Mouse (Mus musculus) intestine, postnatal 0 days (tissue): ENCODE results near the gene Mapkbp1. TPM values are rescaled to one million over a fixed set of nuclear protein-coding genes. Genes with fewer than 3 reads are reported as not detected.
A peak's percentile ranks its signal among the peaks of the same experiment; 100 is the strongest.

Experiments used
- ATAC-seq: fragments of 200-750 bp; cut with Nextera tagmentation; 2 replicates; pipeline ENCODE4 v1.8.0; 2017; ENCODE audit warnings: mild to moderate bottlenecking, moderate TSS enrichment, moderate library complexity
- H3K27ac ChIP-seq: fragments of 300-500 bp; sonication (generic); 2 replicates; pipeline ENCODE4 v1.5.1; 2014; ENCODE audit warnings: mild to moderate bottlenecking, low read depth, low read length, moderate library complexity
- H3K27me3 ChIP-seq: fragments of 300-500 bp; sonication (generic); replicated peaks from 2 replicates; pipeline ENCODE4 v1.6.1; 2014; ENCODE audit warnings: low read length, mixed read lengths; ENCODE audit not compliant: control insufficient read depth, insufficient read depth
- H3K36me3 ChIP-seq: fragments of 300-500 bp; sonication (generic); 2 replicates; pipeline ENCODE4 v1.6.1; 2014; ENCODE audit warnings: mild to moderate bottlenecking, moderate library complexity; ENCODE audit not compliant: control insufficient read depth, insufficient read depth
- H3K4me1 ChIP-seq: fragments of 300-500 bp; sonication (generic); replicated peaks from 2 replicates; pipeline ENCODE4 v1.6.1; 2014; ENCODE audit warnings: antibody characterized with exemption, low read length, mixed read lengths; ENCODE audit not compliant: control insufficient read depth, insufficient read depth
- H3K4me2 ChIP-seq: fragments of 300-500 bp; sonication (generic); replicated peaks from 2 replicates; pipeline ENCODE4 v1.6.1; 2014; ENCODE audit warnings: low read depth, mild to moderate bottlenecking, moderate library complexity
- H3K4me3 ChIP-seq: fragments of 300-500 bp; sonication (generic); 2 replicates; pipeline ENCODE4 v1.5.1; 2014; ENCODE audit warnings: low read depth, low read length
- H3K9ac ChIP-seq: fragments of 300-500 bp; sonication (generic); 2 replicates; pipeline ENCODE4 v1.6.1; 2014; ENCODE audit warnings: mild to moderate bottlenecking, low read depth, low read length
- H3K9me3 ChIP-seq: fragments of 300-500 bp; sonication (generic); 2 replicates; pipeline ENCODE4 v1.6.1; 2016; ENCODE audit warnings: mixed run types; ENCODE audit not compliant: control insufficient read depth
- CTCF ChIP-seq: sonication (generic); IDR thresholded peaks from 2 replicates; pipeline ENCODE4 v1.5.1; 2016; ENCODE audit warnings: low read depth, mild to moderate bottlenecking, control low read depth, antibody characterized with exemption, moderate library complexity
- WGBS: fragments of 180-500 bp; shearing (Covaris S2); extraction: QIAGEN DNeasy Blood & Tissue Kit; methylation state at CpG from one replicate; pipeline ENCODE4 v1.1.7; 2014; 5-methylcytosine and 5-hydroxymethylcytosine counted together
- polyA plus RNA-seq: library from polyadenylated mRNA; unstranded; fragments of >200 nt; fragmentation: Nextera tagmentation; extraction: Ambion mirVana; gene quantifications from 2 replicates; pipeline ENCODE4 v1.2.1, GENCODE M21; 2015

Mapkbp1 gene
- polyA plus RNA-seq, 1 experiment from 2014 or later = 1.5 TPM

- Histone ChIP-seq H3K27me3 (no peaks in the 10 kb centered on the region), H3K27ac (no peak overlapping the region), H3K9me3 (no peaks in the 10 kb centered on the region), H3K4me2 (no peak overlapping the region), H3K9ac (no peak overlapping the region), H3K4me3 (no peak overlapping the region), H3K4me1 (no peaks in the 10 kb centered on the region), H3K36me3 (no peaks in the 10 kb centered on the region)
- 65% methylated on average over 12 of the region's 12 CpGs for WGBS
- TF ChIP-seq CTCF = no peak
- 0 out of 2 replicates have a peak, but pooled peaks have one; percentile 7 for ATAC-seq
Measured at GRCm38 (mm10) chr2:120054771-120055552, 82.5 kb downstream of the Mapkbp1 start.

GRCm38 (mm10) chr2:120055923-120056322, 83.4 kb downstream of the Mapkbp1 start:
- H3K36me3 ChIP-seq = no peaks in the 10 kb centered on the region
- no peaks in the 10 kb centered on the region for H3K4me1 ChIP-seq
- no peak overlapping the region for H3K9ac ChIP-seq
- H3K9me3 ChIP-seq = no peaks in the 10 kb centered on the region
- H3K27me3 ChIP-seq = no peaks in the 10 kb centered on the region
- H3K27ac ChIP-seq = no peak overlapping the region
- 83% methylated on average over 10 of the region's 10 CpGs for WGBS
- no peak overlapping the region for H3K4me3 ChIP-seq
- no peak for TF ChIP-seq CTCF
- ATAC-seq = no peak
- no peak overlapping the region for H3K4me2 ChIP-seq

GRCm38 (mm10) chr2:120058818-120059217, 86.3 kb downstream of the Mapkbp1 start:
- Histone ChIP-seq H3K9ac (no peak overlapping the region), H3K9me3 (no peaks in the 10 kb centered on the region), H3K27me3 (no peaks in the 10 kb centered on the region), H3K36me3 (no peaks in the 10 kb centered on the region), H3K4me1 (no peaks in the 10 kb centered on the region), H3K4me2 (no peak overlapping the region), H3K27ac (no peak overlapping the region), H3K4me3 (no peak overlapping the region)
- WGBS = 74% methylated on average over 4 of the region's 4 CpGs
- TF ChIP-seq CTCF = no peak
- ATAC-seq = no peak

- ATAC-seq = no peak
- Histone ChIP-seq H3K4me2 (no peak overlapping the region), H3K27ac (no peak overlapping the region), H3K4me3 (no peak overlapping the region), H3K4me1 (no peaks in the 10 kb centered on the region), H3K27me3 (no peaks in the 10 kb centered on the region), H3K9ac (no peak overlapping the region), H3K36me3 (no peaks in the 10 kb centered on the region), H3K9me3 (no peaks in the 10 kb centered on the region)
- WGBS = 85% methylated on average over 3 of the region's 3 CpGs
- no peak for TF ChIP-seq CTCF
Measured at GRCm38 (mm10) chr2:120059466-120059865, 87.0 kb downstream of the Mapkbp1 start.

- 50% methylated on average over 6 of the region's 6 CpGs for WGBS
- ATAC-seq = no peak
- Histone ChIP-seq H3K9me3 (no peaks in the 10 kb centered on the region), H3K4me3 (no peak overlapping the region), H3K27ac (no peak overlapping the region), H3K9ac (no peak overlapping the region), H3K4me2 (no peak overlapping the region), H3K36me3 (no peaks in the 10 kb centered on the region), H3K27me3 (no peaks in the 10 kb centered on the region), H3K4me1 (no peaks in the 10 kb centered on the region)
- TF ChIP-seq CTCF = no peak
Measured at GRCm38 (mm10) chr2:120060190-120060589, 87.7 kb downstream of the Mapkbp1 start.

- no peak overlapping the region for H3K9ac ChIP-seq
Measured at GRCm38 (mm10) chr2:120060651-120061050, 88.2 kb downstream of the Mapkbp1 start.

More at GRCm38 (mm10) chr2:120060651-120061050, 88.2 kb downstream of the Mapkbp1 start:
- no peak for ATAC-seq
- H3K9me3 ChIP-seq = no peaks in the 10 kb centered on the region
- no peaks in the 10 kb centered on the region for H3K27me3 ChIP-seq
- H3K36me3 ChIP-seq = no peaks in the 10 kb centered on the region
- H3K4me1 ChIP-seq = no peaks in the 10 kb centered on the region
- no peak overlapping the region for H3K27ac ChIP-seq
- no peak overlapping the region for H3K4me2 ChIP-seq
- WGBS = 80% methylated on average over 9 of the region's 9 CpGs
- no peak for TF ChIP-seq CTCF
- no peak overlapping the region for H3K4me3 ChIP-seq
